Mouse (Mus musculus): Measurements from ENCODE around the gene Cyp1a2. TPM values are rescaled to one million over a fixed set of nuclear protein-coding genes. Genes with fewer than 3 reads are reported as not detected.

Gene Cyp1a2
- polyA plus RNA-seq, 1 experiment from 2014 or later = not detected

DNA sequence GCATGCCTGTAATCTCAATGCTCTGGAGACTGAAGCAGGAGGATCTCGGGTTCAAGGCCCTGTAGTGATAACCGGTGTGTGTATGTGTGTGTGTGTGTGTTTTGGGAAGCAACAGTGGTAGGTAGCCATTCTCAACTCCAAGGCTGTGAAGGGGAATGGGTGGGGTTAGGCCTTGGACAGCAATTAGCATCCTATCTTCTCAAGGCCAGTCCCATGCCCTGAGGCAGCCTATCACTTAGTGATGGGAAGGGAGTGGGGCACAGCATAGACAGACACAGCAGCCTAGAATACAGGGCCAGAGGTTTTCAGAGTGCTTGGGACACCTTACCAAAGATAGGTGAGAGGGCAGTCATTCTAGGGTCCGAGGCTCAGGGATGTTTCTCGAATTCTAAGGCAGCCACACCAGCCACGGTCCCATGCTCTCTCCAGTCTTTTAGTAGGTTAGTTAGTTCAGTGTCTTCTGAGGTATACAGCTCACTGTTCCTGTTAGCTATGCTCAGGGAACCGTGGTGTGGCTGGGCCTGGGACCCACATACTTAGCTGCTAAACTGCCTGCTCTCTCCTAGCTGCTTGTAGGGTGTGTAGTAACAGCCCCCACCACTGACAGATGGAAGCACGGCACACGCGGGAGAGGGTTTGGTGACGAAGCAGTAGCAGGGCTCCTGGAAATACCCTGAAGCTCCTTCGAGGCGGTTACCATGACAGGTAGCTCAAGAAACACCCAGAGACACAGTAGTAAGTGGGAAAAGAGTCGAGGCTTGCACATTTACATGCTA lies 41.5 kb downstream of the Cyp1a2 start:
- H3K4me2 ChIP-seq (replicated peaks; ENCODE audit: low read depth) = no peak overlapping the region
- H3K27me3 ChIP-seq (replicated peaks; ENCODE audit: control insufficient read depth, insufficient read depth, low read length) = no peaks in the 10 kb centered on the region
- ATAC-seq = no peak
- H3K4me1 ChIP-seq (replicated peaks; ENCODE audit: control insufficient read depth, insufficient read depth, low read length) = peaks cover 47% of the 10 kb centered on the region
- TF ChIP-seq CTCF (IDR thresholded peaks at IDR 0.05; ENCODE audit: low read depth) = no peak
- WGBS = 77% methylated on average over 13 of the region's 13 CpGs
- no peak overlapping the region for H3K9ac ChIP-seq (ENCODE audit: low read depth, low read length)
- H3K27ac ChIP-seq (ENCODE audit: low read depth, low read length) = no peak overlapping the region; the same call in 1 of the 2 replicates
- H3K4me3 ChIP-seq (ENCODE audit: low read depth, low read length) = no peak overlapping the region
- H3K9me3 ChIP-seq (ENCODE audit: control insufficient read depth) = no peaks in the 10 kb centered on the region
- H3K36me3 ChIP-seq (ENCODE audit: control insufficient read depth, insufficient read depth) = peaks cover 5% of the 10 kb centered on the region; the same call in 1 of the 2 replicates

DNA sequence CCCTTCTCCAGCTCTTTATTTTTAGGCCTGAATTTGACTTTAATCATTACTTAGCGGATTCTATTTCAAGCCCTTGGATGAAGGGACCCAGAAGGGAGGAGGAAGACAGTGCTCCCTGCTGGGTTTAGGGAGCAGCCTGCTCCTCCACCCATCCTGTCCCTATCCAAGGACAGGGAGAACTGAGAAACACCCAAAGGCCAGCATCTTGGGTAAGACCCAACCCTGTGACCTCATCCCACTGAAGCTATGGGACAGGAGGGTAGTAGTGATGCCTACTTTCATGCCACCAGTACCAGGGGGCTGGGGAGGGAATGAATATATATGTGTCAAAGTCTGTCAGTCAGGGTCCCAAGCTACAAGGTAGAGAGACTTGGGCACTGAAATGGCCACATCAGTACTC lies 42.5 kb downstream of the Cyp1a2 start:
- no peaks in the 10 kb centered on the region for H3K9me3 ChIP-seq (ENCODE audit: control insufficient read depth)
- no peak for ATAC-seq
- H3K4me1 ChIP-seq (replicated peaks; ENCODE audit: control insufficient read depth, insufficient read depth, low read length) = peaks cover 45% of the 10 kb centered on the region
- peaks cover 5% of the 10 kb centered on the region; the same call in 1 of the 2 replicates for H3K36me3 ChIP-seq (ENCODE audit: control insufficient read depth, insufficient read depth)
- no peak overlapping the region for H3K9ac ChIP-seq (ENCODE audit: low read depth, low read length)
- H3K27me3 ChIP-seq (replicated peaks; ENCODE audit: control insufficient read depth, insufficient read depth, low read length) = no peaks in the 10 kb centered on the region
- TF ChIP-seq CTCF (IDR thresholded peaks at IDR 0.05; ENCODE audit: low read depth) = no peak
- peak overlapping the region; percentile 63 for H3K4me2 ChIP-seq (replicated peaks; ENCODE audit: low read depth)
- no peak overlapping the region for H3K4me3 ChIP-seq (ENCODE audit: low read depth, low read length)
- WGBS = 68% methylated on average over 1 of the region's 1 CpGs
- peak overlapping the region; percentile 68; the same call in 1 of the 2 replicates for H3K27ac ChIP-seq (ENCODE audit: low read depth, low read length)

DNA sequence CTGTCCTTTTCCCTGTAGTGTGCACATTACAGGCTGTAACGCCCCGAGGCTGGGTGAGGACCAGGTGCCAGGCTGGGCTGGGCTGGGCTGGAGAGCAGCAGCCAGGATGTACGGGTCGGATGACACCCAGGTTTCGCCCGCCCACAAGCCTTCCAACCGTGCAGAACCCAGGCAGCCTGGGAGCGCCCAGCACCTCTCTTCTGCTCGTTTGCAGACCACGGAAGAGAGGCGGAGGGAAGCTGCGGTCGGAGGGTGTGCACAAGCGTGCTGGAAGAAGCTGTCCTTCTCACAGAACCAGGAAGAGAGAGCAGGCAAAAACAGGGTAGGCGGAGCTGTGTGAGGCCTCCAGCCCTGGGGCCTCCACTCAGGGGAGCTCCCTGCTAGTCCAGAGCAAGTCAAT lies 43.1 kb downstream of the Cyp1a2 start:
- peak overlapping the region; percentile 63 for H3K4me2 ChIP-seq (replicated peaks; ENCODE audit: low read depth)
- ATAC-seq = peak; percentile 59
- 2% methylated on average over 15 of the region's 15 CpGs for WGBS
- peak overlapping the region; percentile 19 for H3K4me3 ChIP-seq (ENCODE audit: low read depth, low read length)
- H3K9ac ChIP-seq (ENCODE audit: low read depth, low read length) = peak overlapping the region; percentile 23; the same call in 1 of the 2 replicates
- peaks cover 45% of the 10 kb centered on the region for H3K4me1 ChIP-seq (replicated peaks; ENCODE audit: control insufficient read depth, insufficient read depth, low read length)
- peak overlapping the region; percentile 68 for H3K27ac ChIP-seq (ENCODE audit: low read depth, low read length)
- peak; percentile 3; the same call in 1 of the 2 replicates for TF ChIP-seq CTCF (IDR thresholded peaks at IDR 0.05; ENCODE audit: low read depth)
- no peaks in the 10 kb centered on the region for H3K9me3 ChIP-seq (ENCODE audit: control insufficient read depth)
- no peaks in the 10 kb centered on the region for H3K27me3 ChIP-seq (replicated peaks; ENCODE audit: control insufficient read depth, insufficient read depth, low read length)
- H3K36me3 ChIP-seq (ENCODE audit: control insufficient read depth, insufficient read depth) = peaks cover 5% of the 10 kb centered on the region; the same call in 1 of the 2 replicates

DNA sequence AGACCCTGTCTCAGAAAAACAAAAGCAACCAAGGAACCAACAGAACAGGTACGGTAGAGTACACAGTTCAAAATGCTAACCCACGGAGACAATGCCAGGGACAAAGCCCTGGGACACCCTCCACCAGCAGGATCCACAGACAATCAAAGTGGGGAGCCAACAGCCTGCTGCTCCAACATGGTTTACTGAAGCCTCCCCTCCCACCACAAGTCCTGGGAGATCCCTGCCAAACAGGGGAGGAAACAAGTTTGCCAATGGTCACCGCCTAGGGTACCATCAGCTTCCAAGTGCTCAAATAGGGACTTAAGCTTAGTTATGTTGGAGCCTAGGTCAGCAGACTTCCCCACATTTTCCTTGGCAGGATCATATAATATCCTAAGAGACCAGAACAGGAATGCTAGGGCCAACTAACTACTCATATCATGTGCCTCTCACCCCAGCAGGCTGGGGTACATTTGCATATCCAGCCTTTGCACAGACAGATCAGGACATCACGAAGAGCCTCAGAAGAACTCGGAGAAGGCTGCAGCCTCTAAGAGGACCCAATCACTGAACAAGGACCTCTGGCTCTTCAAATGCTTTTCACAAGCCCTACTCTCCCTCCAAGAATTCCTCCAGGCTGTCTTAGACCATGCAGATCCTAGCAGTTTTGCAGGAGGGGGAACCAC lies 43.7 kb downstream of the Cyp1a2 start:
- Histone ChIP-seq H3K9ac (ENCODE audit: low read depth, low read length) (peak overlapping the region; percentile 23; the same call in 1 of the 2 replicates), H3K36me3 (ENCODE audit: control insufficient read depth, insufficient read depth) (peaks cover 5% of the 10 kb centered on the region; the same call in 1 of the 2 replicates), H3K4me2 (replicated peaks; ENCODE audit: low read depth) (peak overlapping the region; percentile 63), H3K27me3 (replicated peaks; ENCODE audit: control insufficient read depth, insufficient read depth, low read length) (no peaks in the 10 kb centered on the region), H3K27ac (ENCODE audit: low read depth, low read length) (peak overlapping the region; percentile 68), H3K4me1 (replicated peaks; ENCODE audit: control insufficient read depth, insufficient read depth, low read length) (peaks cover 45% of the 10 kb centered on the region), H3K9me3 (ENCODE audit: control insufficient read depth) (no peaks in the 10 kb centered on the region), H3K4me3 (ENCODE audit: low read depth, low read length) (peak overlapping the region; percentile 19)
- 39% methylated on average over 5 of the region's 5 CpGs for WGBS
- no peak for TF ChIP-seq CTCF (IDR thresholded peaks at IDR 0.05; ENCODE audit: low read depth)
- no peak for ATAC-seq

DNA sequence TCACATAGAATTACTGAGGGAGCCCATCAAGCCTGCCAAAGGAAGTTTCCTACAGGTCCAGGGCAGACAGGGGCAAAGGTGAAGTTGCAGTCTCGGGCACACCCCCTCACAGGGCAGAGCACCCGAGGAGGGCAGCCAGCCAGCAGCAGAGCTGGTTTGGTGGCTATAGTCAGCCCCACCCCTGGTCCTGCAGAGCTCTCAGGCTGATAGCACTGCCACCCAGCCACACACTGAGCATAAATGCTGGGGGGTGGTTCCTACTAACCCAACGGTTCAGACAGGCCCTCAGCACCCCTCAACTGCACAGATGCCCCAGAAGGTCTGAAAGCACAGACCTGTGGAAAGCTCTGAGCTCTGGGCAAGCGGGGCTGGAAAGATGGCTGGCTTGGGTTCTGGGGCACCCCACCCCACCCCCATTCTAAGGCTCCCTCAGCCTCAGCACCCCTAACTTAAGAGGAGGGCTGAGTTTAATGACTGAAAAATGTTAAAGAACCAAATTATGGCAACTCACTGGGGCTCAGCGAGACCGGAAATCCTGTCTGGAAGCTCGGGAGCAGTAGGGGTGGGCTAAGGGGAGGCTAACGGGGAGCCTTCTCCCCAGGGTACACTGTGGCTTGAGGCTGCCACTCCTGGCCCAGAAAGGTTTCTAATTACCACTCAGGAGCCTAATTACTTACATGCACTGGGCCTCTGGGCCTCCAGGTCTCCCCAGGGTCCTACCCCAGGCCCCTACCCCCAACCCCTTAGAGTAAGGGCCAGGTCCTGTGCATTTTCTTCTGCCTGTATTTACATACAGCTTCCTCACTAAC lies 44.6 kb downstream of the Cyp1a2 start:
- H3K9me3 ChIP-seq (ENCODE audit: control insufficient read depth) = no peaks in the 10 kb centered on the region
- ATAC-seq = peak; percentile 77
- no peak overlapping the region for H3K9ac ChIP-seq (ENCODE audit: low read depth, low read length)
- peak overlapping the region; percentile 63 for H3K4me2 ChIP-seq (replicated peaks; ENCODE audit: low read depth)
- H3K27me3 ChIP-seq (replicated peaks; ENCODE audit: control insufficient read depth, insufficient read depth, low read length) = no peaks in the 10 kb centered on the region
- H3K4me1 ChIP-seq (replicated peaks; ENCODE audit: control insufficient read depth, insufficient read depth, low read length) = peaks cover 45% of the 10 kb centered on the region
- H3K27ac ChIP-seq (ENCODE audit: low read depth, low read length) = peak overlapping the region; percentile 68
- H3K4me3 ChIP-seq (ENCODE audit: low read depth, low read length) = no peak overlapping the region
- H3K36me3 ChIP-seq (ENCODE audit: control insufficient read depth, insufficient read depth) = peaks cover 5% of the 10 kb centered on the region; the same call in 1 of the 2 replicates
- no peak for TF ChIP-seq CTCF (IDR thresholded peaks at IDR 0.05; ENCODE audit: low read depth)
- 18% methylated on average over 8 of the region's 8 CpGs for whole genome bisulfite sequencing

Measured in intestine, postnatal 0 days (tissue).